Mouse (Mus musculus) testis, postnatal 14 days (tissue): ENCODE results near the gene Apom.
A peak's percentile ranks its signal among the peaks of the same experiment; 100 is the strongest.

ENCODE experiments used
- DNase-seq: peaks from one replicate; pipeline ENCODE4 v3.0.0; 2021; ENCODE audit warnings: low spot score

Apom gene

DNA sequence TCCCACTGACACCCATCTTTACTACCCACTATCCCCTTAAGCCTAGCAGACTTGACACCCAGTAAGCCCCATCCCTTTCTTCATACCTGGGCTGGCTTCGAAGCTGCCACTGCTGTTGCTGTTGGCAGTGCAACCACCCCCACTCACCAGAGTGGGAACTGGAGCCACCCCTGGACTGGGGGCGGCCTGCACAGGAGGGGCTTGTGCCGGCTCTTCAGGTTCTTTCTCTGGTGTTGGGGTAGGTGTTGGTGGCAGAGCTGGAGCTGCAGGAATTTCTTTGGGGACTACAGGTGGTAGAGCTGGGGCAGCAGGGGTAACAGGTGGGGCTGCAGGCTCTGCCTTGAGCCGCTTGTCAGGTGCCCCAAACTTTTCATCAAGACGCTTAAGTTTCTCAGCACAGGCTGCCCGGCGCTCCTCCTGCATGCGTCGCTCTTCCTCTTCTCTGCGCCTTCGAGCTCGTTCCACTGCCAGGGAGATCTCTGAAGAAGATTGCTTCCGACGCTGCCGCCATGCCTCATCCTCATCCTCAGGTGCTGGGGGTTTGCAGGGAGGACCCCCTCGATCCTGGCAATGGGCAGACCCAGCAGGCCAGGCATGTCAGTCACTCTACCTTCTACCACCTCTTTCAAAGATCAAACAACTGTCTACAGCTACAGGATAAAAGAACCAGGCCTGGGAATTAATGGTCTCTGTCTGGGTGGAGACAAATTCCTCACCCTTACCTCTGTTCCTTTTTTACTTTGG is 27.2 kb upstream of the Apom start:
- no peak for DNase-seq

GRCm38 (mm10) chr17:35157661-35158175 is 25.9 kb upstream of the Apom start:
- no peak for DNase-seq

- no peak for DNase-seq
Measured at GRCm38 (mm10) chr17:35157254-35157653, 25.4 kb upstream of the Apom start.

DNA sequence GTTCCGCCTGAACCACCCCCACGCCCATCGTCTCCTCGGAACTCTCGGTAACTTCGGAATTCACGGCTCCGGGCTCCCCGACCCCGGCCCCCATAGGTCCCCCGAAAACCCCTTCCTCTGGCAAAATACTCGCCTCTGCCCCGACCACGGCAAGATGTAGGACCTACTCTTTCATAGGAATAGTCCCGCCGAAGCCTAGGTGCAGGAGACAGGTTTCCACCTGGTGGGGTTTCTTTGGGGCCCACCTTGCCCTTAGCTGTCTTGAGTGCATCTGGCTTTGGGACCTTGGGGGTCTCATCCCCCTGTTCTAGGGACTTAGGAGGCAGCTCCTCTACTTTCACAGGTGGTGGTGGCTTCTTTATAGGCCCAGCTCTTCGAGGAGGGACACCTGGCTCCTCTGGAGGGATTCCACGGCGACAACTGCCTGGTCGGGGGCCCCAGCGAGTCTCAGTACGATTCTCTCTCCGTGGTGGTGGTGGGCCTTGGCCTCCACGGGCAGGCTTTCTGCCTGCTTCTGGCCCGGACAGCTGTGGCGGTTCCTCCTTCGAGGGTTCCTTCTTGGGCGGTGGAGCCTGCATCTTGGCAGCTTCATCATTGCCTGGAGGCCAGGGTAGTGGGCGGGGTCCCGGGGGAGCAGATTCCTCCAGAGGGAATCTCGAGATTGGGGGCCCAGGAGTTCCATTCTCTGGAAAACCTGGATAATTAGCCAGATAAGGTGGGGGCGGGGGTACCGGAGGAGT is 24.8 kb upstream of the Apom start:
- no peak for DNase-seq

- DNase-seq: no peak
Measured at GRCm38 (mm10) chr17:35155451-35155850, 23.6 kb upstream of the Apom start.

- DNase-seq: no peak
Measured at GRCm38 (mm10) chr17:35154616-35155015, 22.8 kb upstream of the Apom start.

DNA sequence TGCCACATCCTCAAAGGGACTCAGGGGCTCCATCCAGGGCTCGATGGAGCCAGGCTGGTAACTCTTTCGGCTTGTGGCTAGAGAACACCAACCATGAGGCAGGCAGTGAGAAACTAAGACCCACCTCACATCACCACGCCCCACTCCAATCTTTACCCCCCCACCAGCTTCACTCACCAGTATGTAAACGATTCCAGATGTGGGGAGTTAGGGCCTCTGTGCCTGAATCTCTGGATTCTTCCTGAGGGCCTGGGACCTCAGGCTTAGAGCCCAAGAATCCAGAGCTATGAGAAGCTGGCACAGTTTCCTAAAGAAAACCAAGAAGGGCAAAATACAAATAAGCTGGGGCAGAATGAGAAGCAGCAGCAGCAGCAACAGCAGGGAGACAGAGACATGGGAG is 22.1 kb upstream of the Apom start:
- no peak for DNase-seq

GRCm38 (mm10) chr17:35153077-35153476 is 21.2 kb upstream of the Apom start:
- DNase-seq: no peak

GRCm38 (mm10) chr17:35152121-35152520 is 20.3 kb upstream of the Apom start:
- DNase-seq: no peak

DNA sequence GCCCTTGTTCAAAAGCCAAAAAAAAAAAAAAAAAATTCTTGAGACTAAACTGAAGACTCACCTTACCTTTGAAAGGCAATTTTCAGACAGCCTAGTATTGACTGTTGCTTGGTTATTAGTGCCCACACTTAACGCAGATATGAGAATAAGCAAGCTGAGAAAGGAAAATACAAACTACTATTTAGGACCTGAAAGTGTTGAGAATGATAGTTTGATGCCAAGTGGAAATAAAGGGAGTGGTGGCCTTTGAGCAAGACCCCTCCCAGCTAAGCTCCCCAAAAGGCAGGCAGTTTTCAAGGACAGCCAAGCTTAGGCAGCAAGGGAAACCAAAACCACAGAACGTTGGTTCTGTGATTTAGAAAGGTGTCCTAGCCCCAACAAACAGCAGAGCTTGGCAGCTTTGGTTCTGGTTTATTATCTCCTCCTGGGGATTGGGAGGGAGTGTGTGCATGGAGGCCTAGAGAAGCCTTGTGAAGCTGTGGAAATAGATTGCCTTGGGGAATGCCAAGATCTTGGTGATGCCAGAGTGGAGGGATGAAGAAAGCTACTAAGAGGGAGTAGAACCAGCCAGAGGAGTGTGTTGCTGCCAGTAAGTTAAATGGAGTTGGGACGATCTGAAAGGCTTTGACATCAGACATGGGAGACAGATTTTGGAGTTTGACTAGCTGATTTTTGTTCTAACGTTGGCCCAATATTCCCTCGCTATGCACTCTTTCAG is 16.2 kb upstream of the Apom start:
- no peak for DNase-seq

DNA sequence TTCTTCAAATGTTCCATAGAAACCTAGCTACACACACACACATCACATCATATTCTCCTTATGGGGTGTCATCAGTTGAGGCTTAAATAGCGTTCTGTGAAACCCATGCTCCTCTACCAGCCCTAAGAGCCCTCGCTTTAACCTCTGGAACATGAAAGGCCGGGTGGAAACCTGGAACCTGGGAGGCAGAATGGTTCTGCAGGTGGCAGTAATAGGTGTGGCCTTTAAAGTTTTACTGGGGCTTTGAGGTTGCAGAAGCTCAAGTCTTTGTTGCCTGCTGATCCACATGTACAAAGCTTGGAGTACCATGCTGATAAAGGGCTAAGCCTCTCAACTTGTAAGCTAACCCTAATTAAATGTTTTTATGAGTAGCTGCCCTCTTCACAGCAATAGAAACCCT is 15.5 kb upstream of the Apom start:
- DNase-seq: no peak

- DNase-seq: no peak
Measured at GRCm38 (mm10) chr17:35146139-35146538, 14.3 kb upstream of the Apom start.

GRCm38 (mm10) chr17:35141971-35142370 is 10.1 kb upstream of the Apom start:
- peak; percentile 88 for DNase-seq

DNA sequence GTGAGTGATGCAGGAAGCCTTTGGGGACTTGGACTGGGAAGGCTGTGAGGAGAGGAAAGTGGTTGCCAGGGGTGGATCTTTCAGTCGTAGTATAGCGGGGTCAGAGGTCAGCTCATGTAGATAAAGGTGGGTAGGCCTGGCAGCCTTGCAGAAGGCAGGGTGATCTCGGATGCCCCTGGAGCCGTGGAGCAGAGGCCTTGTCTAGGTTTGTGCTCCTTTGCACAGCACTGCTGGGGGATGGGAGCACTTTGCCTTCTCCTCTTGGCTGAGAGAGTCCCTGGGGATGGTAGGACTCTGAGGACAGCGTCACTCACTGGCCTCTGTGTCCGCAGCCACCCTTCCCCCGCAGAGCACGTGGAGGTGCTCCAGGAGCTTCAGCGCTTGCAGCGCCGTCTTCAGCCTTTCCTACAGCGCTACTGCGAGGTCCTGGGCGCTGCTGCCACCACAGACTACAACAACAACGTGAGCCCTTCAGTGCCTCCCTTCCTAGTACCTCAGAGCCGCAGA is 8.7 kb upstream of the Apom start:
- DNase-seq: no peak

DNA sequence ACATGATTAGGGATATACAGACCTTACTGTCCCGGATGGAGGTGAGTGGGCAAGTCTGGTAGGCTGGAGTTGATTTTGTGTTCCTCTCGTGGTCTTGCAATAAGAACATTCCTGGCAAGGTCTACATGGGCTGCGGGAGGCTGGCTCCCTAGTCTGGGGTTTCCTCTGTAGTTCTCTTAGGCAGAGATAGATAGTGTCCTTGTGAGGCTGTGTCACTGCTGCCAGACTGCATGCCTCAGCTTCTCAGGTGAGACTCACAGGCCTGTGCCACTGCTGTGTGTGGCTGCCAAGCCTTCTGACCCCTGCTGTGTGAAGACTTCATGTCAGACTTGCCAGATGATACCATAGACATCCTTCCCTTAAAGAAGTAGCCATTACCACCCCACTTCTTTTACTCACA is 7.4 kb upstream of the Apom start:
- no peak for DNase-seq

DNA sequence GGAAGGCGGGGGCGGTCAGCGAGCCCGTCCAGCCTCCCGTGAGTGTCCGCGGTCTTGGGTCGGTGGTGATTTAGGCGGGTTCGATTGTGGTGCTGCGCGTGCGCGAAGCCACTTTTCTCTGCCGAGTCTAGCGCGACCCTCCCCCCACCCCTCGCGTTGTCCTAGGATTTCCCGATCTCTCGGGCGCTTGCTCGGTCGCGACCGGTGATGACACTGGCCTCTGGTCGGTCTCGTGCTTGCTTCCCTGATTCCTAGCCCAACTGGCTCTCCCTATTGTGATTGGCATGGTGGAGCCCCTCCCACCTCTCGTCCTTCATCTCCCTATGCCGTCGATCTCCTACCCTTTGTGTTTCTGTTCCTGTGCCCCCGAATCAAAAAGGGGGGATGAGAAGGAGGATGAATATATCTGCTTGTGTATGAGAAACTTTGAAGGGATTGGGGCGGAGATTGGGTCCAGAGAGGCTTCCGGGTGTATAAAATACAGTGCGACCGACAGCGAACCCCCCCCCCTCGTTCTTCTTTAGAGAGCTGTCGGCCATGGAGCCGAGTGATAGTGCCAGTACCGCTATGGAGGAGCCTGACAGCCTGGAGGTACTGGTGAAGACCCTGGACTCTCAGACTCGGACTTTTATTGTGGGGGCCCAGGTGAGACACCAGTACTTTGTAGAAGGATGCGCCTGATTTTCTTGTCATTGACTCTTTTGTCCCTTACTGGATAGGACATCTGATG is 3.9 kb upstream of the Apom start:
- DNase-seq: no peak

DNA sequence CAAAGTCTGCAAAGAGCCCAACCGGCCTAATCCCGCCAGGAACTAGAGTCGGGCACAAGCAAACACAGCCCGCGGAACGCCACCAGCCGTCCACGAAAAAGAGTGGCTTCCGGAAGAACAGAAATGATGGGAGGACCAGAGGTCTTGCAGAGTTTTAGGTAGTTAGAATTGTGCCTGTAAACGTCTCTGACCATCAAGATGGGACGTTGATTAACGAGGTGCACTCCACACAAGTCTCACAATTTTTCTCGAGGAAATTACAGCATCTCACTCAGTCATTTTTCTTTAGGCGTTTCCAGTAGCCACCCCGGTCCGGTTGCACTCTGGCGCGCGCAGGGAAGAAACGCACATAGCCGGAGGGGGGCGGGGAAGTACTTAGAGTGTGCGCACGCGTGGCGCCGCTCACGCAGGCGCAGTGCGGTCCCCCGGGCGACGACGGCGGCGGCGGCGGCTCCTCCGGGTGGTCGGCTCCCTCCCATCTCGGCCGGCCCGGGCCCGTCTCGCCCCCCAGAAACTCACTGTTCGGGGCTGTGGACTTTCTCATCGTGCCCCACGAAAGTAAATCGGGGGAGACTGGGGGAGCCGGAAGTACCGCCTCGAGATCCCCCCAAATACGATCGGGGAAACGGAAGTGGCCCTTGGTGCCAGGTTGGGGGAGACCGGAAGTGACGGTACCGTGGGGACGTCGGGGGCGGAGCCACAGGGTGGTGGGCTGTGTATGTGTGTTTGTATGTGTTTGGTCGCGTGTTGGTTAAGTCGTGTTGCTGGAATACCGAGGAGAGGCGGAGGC is 3.1 kb upstream of the Apom start, which contains the start of gene Bag6:
TSS of gene Bag6 (plus strand) at position 378 of the 790 bp plus-strand sequence.
- DNase-seq: peak; percentile 92

- DNase-seq: no peak
Measured at GRCm38 (mm10) chr17:35133517-35133916, 1.7 kb upstream of the Apom start.

DNA sequence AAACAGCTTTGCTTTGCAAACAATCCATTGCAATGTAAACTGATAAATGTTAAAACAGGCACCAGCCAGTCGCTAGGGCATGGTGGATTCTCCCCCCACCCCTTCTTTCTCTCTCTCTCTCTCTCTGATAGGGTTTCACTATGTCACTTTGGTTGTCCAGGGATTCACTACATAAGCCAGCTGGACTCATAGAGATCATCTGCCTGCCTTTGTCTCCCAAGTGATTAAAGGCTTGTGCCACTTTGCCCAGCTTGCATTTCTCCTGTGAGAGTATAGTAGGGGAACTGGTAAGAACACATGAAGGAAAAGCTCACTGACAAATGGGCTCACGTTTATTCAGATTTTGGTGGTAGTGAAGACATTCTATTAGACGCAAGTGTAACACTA is 317 bp upstream of the Apom start:
- no peak for DNase-seq

DNA sequence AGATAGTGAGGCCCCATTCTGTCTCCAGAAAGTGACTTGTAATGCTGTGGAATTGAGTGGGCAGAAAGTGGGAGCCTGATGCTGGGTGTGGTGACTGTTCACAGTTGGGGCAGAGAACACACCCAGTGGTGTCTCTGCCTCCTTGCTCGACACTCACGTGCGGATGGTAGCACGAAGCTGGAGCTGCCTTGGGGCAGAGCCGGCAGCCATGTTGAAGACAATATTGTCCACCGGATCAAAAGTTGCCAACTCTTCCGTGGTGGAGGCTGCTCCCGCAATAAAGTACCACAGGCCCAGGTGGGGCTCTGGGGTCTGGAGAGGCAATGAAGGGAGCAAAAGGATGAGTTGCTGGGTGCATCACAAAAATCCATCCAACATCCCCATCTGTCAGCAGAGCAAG is 812 bp downstream of the Apom start:
- no peak for DNase-seq

- DNase-seq: no peak
Measured at GRCm38 (mm10) chr17:35128996-35129395, 2.9 kb downstream of the Apom start.
